Mouse (Mus musculus): ENCODE results near the gene Apbb1. TPM values are rescaled to one million over a fixed set of nuclear protein-coding genes. Genes with fewer than 3 reads are reported as not detected.

Gene Apbb1
- polyA plus RNA-seq, 1 experiment: 34.3 TPM

- TF ChIP-seq TCF3 (IDR thresholded peaks at IDR 0.05; ENCODE audit: insufficient read length, low read depth) (no peak), POLR2A (IDR thresholded peaks at IDR 0.05; ENCODE audit: insufficient read length, low read depth) (no peak), MYOG (IDR thresholded peaks at IDR 0.05; ENCODE audit: control insufficient read depth in 1 of 3, insufficient read depth in 1 of 3, insufficient read length in 2 of 3, low read depth in 2 of 3) (no peak), E2F4 (IDR thresholded peaks at IDR 0.05; ENCODE audit: insufficient read depth) (no peak), MYOD1 (IDR thresholded peaks at IDR 0.05; ENCODE audit: control insufficient read depth in 1 of 3, insufficient read length in 2 of 3, low read depth in 2 of 3) (no peak), REST (IDR thresholded peaks at IDR 0.05; ENCODE audit: insufficient read depth, insufficient read length) (no peak), USF1 (IDR thresholded peaks at IDR 0.05; ENCODE audit: low read depth) (no peak), CEBPB (IDR thresholded peaks at IDR 0.05; ENCODE audit: insufficient read depth, poor library complexity, severe bottlenecking) (no peak), POLR2AphosphoS2 (IDR thresholded peaks at IDR 0.05; ENCODE audit: insufficient read length, low read depth) (no peak), MAX (IDR thresholded peaks at IDR 0.05; ENCODE audit: low read depth) (no peak), TCF12 (IDR thresholded peaks at IDR 0.05; ENCODE audit: insufficient read depth, poor library complexity, severe bottlenecking) (no peak), SRF (IDR thresholded peaks at IDR 0.05; ENCODE audit: control insufficient read depth, insufficient read length, low read depth) (no peak)
Observed at GRCm38 (mm10) chr7:105611767-105612166, 30.3 kb upstream of the Apbb1 start.

DNA sequence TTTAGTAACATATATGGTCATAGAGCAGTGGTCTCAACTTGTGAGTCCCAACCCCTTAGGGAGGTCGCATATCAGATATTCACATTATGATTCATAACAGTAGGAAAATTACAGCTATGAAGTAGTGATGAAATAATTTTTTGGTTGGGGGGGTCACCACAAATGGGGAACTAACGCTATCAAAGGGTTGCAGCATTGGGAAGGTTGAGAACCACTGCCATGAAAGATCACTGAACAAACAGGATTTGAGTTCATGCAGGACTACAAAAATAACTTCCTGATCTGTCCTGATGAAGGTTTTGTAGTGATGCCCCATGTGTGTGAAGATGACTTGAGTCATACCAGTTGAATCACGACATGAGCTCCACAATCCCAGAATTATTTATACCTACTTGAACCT is 27.0 kb upstream of the Apbb1 start:
- TF ChIP-seq CEBPB (IDR thresholded peaks at IDR 0.05; ENCODE audit: insufficient read depth, poor library complexity, severe bottlenecking) (no peak), POLR2A (IDR thresholded peaks at IDR 0.05; ENCODE audit: insufficient read length, low read depth) (no peak), MYOD1 (IDR thresholded peaks at IDR 0.05; ENCODE audit: control insufficient read depth in 1 of 3, insufficient read length in 2 of 3, low read depth in 2 of 3) (no peak), TCF3 (IDR thresholded peaks at IDR 0.05; ENCODE audit: insufficient read length, low read depth) (no peak), REST (IDR thresholded peaks at IDR 0.05; ENCODE audit: insufficient read depth, insufficient read length) (no peak), POLR2AphosphoS2 (IDR thresholded peaks at IDR 0.05; ENCODE audit: insufficient read length, low read depth) (no peak), SRF (IDR thresholded peaks at IDR 0.05; ENCODE audit: control insufficient read depth, insufficient read length, low read depth) (no peak), MYOG (IDR thresholded peaks at IDR 0.05; ENCODE audit: control insufficient read depth in 1 of 3, insufficient read depth in 1 of 3, insufficient read length in 2 of 3, low read depth in 2 of 3) (no peak)
- H3K4me3 ChIP-seq: no peak overlapping the region

More at GRCm38 (mm10) chr7:105611767-105612166, 30.3 kb upstream of the Apbb1 start:
- H3K36me3 ChIP-seq (ENCODE audit: control insufficient read depth, insufficient read depth): peaks cover 31% of the 10 kb centered on the region
- no peaks in the 10 kb centered on the region for H3K79me2 ChIP-seq (ENCODE audit: control insufficient read depth, insufficient read depth)
- no peak overlapping the region for H3ac ChIP-seq (ENCODE audit: control insufficient read depth, insufficient read length)
- no peaks in the 10 kb centered on the region for H3K27me3 ChIP-seq (ENCODE audit: control insufficient read depth, insufficient read depth, insufficient read length)
- H3K4me3 ChIP-seq: no peak overlapping the region
- H3K4me2 ChIP-seq (ENCODE audit: low read depth): no peak overlapping the region

GRCm38 (mm10) chr7:105602860-105603623 is 21.6 kb upstream of the Apbb1 start:
- H3K36me3 ChIP-seq (ENCODE audit: control insufficient read depth, insufficient read depth): no peaks in the 10 kb centered on the region
- no peak overlapping the region for H3ac ChIP-seq (ENCODE audit: control insufficient read depth, insufficient read length)
- no peak overlapping the region for H3K4me2 ChIP-seq (ENCODE audit: low read depth)
- no peak overlapping the region for H3K4me3 ChIP-seq
- TF ChIP-seq MYOD1 (IDR thresholded peaks at IDR 0.05; ENCODE audit: control insufficient read depth in 1 of 3, insufficient read length in 2 of 3, low read depth in 2 of 3): no peak
- no peaks in the 10 kb centered on the region for H3K27me3 ChIP-seq (ENCODE audit: control insufficient read depth, insufficient read depth, insufficient read length)
- H3K79me2 ChIP-seq (ENCODE audit: control insufficient read depth, insufficient read depth): no peaks in the 10 kb centered on the region

More for the DNA sequence above, 27.0 kb upstream of the Apbb1 start:
- Histone ChIP-seq H3ac (ENCODE audit: control insufficient read depth, insufficient read length) (no peak overlapping the region), H3K4me2 (ENCODE audit: low read depth) (no peak overlapping the region), H3K27me3 (ENCODE audit: control insufficient read depth, insufficient read depth, insufficient read length) (no peaks in the 10 kb centered on the region), H3K79me2 (ENCODE audit: control insufficient read depth, insufficient read depth) (no peaks in the 10 kb centered on the region), H3K36me3 (ENCODE audit: control insufficient read depth, insufficient read depth) (peaks cover 10% of the 10 kb centered on the region)

GRCm38 (mm10) chr7:105590097-105590496 is 8.6 kb upstream of the Apbb1 start:
- TF ChIP-seq E2F4 (IDR thresholded peaks at IDR 0.05; ENCODE audit: insufficient read depth): no peak
- TF ChIP-seq POLR2AphosphoS2 (IDR thresholded peaks at IDR 0.05; ENCODE audit: insufficient read length, low read depth): no peak
- TF ChIP-seq MAX (IDR thresholded peaks at IDR 0.05; ENCODE audit: low read depth): no peak
- TF ChIP-seq REST (IDR thresholded peaks at IDR 0.05; ENCODE audit: insufficient read depth, insufficient read length): no peak
- TF ChIP-seq SRF (IDR thresholded peaks at IDR 0.05; ENCODE audit: control insufficient read depth, insufficient read length, low read depth): no peak
- TF ChIP-seq MYOG (IDR thresholded peaks at IDR 0.05; ENCODE audit: control insufficient read depth in 1 of 3, insufficient read depth in 1 of 3, insufficient read length in 2 of 3, low read depth in 2 of 3): no peak
- no peak for TF ChIP-seq POLR2A (IDR thresholded peaks at IDR 0.05; ENCODE audit: insufficient read length, low read depth)
- TF ChIP-seq TCF3 (IDR thresholded peaks at IDR 0.05; ENCODE audit: insufficient read length, low read depth): no peak
- TF ChIP-seq USF1 (IDR thresholded peaks at IDR 0.05; ENCODE audit: low read depth): no peak
- no peak for TF ChIP-seq MYOD1 (IDR thresholded peaks at IDR 0.05; ENCODE audit: control insufficient read depth in 1 of 3, insufficient read length in 2 of 3, low read depth in 2 of 3)
- H3K27me3 ChIP-seq (ENCODE audit: control insufficient read depth, insufficient read depth, insufficient read length): no peaks in the 10 kb centered on the region
- no peak overlapping the region for H3K4me3 ChIP-seq
- no peak overlapping the region for H3ac ChIP-seq (ENCODE audit: control insufficient read depth, insufficient read length)
- no peak overlapping the region for H3K4me2 ChIP-seq (ENCODE audit: low read depth)
- H3K79me2 ChIP-seq (ENCODE audit: control insufficient read depth, insufficient read depth): no peaks in the 10 kb centered on the region
- H3K36me3 ChIP-seq (ENCODE audit: control insufficient read depth, insufficient read depth): no peaks in the 10 kb centered on the region

DNA sequence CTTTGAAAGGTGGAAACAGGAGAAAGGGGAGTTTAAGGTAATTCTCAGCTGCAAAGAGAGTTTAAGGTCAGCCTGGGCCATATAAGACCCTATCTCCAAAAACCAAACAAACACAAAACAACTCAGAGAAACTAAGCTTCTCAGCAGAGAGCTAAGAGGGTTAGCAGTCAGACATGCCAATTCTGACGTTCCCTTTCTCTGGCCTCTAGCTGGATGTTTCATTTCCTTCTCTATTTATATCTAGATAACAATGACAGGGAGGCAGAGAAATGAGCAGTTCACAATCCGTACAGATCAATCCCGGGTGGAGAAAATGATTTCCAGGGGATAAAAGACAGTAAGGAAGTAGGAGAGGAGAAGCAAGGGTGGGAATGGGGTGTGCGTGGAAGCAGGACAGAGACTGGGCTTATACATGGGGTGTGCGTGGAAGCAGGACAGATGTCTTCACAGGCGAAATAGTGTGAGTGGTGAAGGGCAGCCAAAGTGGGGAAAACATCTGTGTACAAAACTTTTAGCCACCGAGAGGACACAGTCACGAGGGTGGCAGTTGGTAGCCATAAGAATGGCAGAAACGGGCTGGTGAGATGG is 7.0 kb upstream of the Apbb1 start:
- Histone ChIP-seq H3ac (ENCODE audit: control insufficient read depth, insufficient read length) (no peak overlapping the region), H3K4me2 (ENCODE audit: low read depth) (no peak overlapping the region), H3K79me2 (ENCODE audit: control insufficient read depth, insufficient read depth) (no peaks in the 10 kb centered on the region), H3K27me3 (ENCODE audit: control insufficient read depth, insufficient read depth, insufficient read length) (no peaks in the 10 kb centered on the region), H3K36me3 (ENCODE audit: control insufficient read depth, insufficient read depth) (no peaks in the 10 kb centered on the region), H3K4me3 (no peak overlapping the region)
- no peak for TF ChIP-seq TCF3 (IDR thresholded peaks at IDR 0.05; ENCODE audit: insufficient read length, low read depth)
- TF ChIP-seq MAX (IDR thresholded peaks at IDR 0.05; ENCODE audit: low read depth): no peak
- TF ChIP-seq POLR2AphosphoS2 (IDR thresholded peaks at IDR 0.05; ENCODE audit: insufficient read length, low read depth): no peak
- no peak for TF ChIP-seq TCF12 (IDR thresholded peaks at IDR 0.05; ENCODE audit: insufficient read depth, poor library complexity, severe bottlenecking)
- TF ChIP-seq REST (IDR thresholded peaks at IDR 0.05; ENCODE audit: insufficient read depth, insufficient read length): no peak
- no peak for TF ChIP-seq CEBPB (IDR thresholded peaks at IDR 0.05; ENCODE audit: insufficient read depth, poor library complexity, severe bottlenecking)
- TF ChIP-seq E2F4 (IDR thresholded peaks at IDR 0.05; ENCODE audit: insufficient read depth): no peak

Data from myocyte (in vitro differentiated cells).